Mouse (Mus musculus) ES-E14 (cell line): ENCODE measurements around the gene Unk.

Experiments
- CHD2 ChIP-seq: IDR thresholded peaks from 2 replicates; pipeline ENCODE4 v1.6.1; 2014; ENCODE audit warnings: mild to moderate bottlenecking, low read depth, low read length, inconsistent platforms
- HCFC1 ChIP-seq: IDR thresholded peaks from 2 replicates; pipeline ENCODE4 v1.6.1; 2012; ENCODE audit warnings: low read length, inconsistent platforms, borderline replicate concordance; ENCODE audit not compliant: insufficient read depth
- MAFK ChIP-seq: IDR thresholded peaks from 2 replicates; pipeline ENCODE4 v1.6.1; 2014; ENCODE audit warnings: mild to moderate bottlenecking, low read depth, low read length, inconsistent platforms; ENCODE audit not compliant: insufficient read depth
- ZC3H11A ChIP-seq: IDR thresholded peaks from 2 replicates; pipeline ENCODE4 v1.6.1; 2012; ENCODE audit warnings: low read depth, mild to moderate bottlenecking, inconsistent platforms, low read length, borderline replicate concordance
- ZNF384 ChIP-seq: IDR thresholded peaks from 2 replicates; pipeline ENCODE4 v1.6.1; 2012; ENCODE audit warnings: low read depth, low read length, inconsistent platforms

- TF ChIP-seq ZC3H11A, result no peak
- TF ChIP-seq MAFK, result no peak
- TF ChIP-seq ZNF384, result no peak
- TF ChIP-seq HCFC1, result no peak
- no peak for TF ChIP-seq CHD2
These were observed 47.6 kb upstream of the Unk start for GRCm38 (mm10) chr11:115982472-115982871.
